Mouse (Mus musculus) liver, embryonic 14.5 days (tissue): Measurements from ENCODE around the gene Plekha5.

Experiments
- CTCF ChIP-seq: IDR thresholded peaks from 2 replicates; pipeline ENCODE4 v1.5.1; 2016; ENCODE audit warnings: antibody characterized with exemption, low read depth, control low read depth
- EP300 ChIP-seq: IDR thresholded peaks from 2 replicates; pipeline ENCODE4 v1.6.1; 2016; ENCODE audit warnings: antibody characterized with exemption, low read depth

DNA sequence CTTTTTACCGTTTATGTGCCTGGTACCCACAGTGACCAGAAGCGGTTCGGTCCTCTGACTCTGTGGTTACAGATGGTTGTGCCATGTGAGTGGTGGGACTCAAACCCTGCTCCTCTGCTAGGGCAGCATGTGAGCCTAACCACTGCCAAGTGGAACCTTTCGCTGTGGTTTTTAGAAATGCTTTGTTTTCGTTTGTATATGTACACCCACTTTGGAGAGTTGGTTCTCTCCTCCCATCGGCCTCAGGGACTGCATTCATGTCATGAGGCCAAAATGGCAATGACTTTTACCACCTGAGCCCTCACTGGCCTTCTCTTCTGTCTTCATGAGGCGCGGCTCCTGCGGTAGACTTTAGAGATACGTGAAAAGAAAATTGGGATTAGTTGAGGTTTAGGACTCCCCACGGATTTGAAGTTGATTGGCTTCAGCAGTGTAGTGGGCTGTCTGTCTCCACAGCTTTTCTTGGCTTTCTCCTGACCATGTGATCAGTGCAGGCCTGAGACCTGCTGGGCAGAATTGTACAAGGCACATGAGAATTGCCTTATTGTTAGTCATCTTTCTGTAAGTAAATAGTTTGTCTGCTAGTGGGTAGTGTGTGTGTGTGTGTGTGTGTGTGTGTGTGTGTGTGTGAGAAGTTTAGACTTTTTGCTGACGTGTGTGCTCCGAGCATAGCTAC lies 84.8 kb downstream of the Plekha5 start:
- TF ChIP-seq CTCF, result no peak
- TF ChIP-seq EP300, result no peak
